Mouse (Mus musculus): Measurements from ENCODE around the gene 1190005I06Rik.
A peak's percentile ranks its signal among the peaks of the same experiment; 100 is the strongest.

The 1190005I06Rik gene

DNA sequence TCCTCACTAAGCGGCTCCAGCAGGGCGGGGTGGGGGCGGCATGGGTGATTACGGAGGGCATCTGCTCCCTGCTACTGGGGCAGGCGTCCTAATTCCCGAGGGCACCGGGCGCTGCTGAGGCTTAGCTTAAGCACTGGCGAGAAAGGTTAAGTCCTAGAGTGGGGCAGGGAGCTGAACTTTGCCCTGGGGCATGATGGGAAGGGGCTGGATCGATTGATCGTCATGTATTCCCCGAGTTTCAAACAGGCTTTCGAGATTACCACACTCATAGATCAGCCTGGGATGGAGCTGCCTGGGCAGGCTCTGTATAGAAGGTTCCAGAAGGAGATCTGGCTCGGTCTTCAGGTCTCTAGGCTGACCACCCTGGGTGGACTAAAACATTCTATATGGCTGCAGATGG is 25.3 kb downstream of the 1190005I06Rik start:
- no peak for DNase-seq (ENCODE audit: low spot score in 2 of 2)

DNA sequence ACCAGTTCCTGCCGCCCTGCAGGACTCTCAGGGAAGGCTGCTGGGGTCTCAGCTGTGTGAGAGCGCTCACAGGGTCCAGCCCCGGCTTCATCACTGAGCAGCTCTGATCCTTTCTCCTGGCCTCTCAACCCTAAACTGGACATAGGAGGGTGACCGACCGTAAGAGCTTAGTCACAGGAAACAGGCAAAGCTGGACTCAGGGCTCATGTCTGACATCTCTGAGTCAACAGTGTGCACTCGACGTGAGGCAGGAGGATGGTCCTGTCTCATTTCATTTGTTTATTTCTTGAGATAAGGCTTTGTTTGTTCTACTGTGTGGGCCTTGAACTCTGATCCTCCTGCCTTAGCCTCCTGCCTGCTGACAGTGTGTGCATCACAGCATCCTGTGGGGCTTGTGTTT is 27.0 kb downstream of the 1190005I06Rik start:
- no peak for DNase-seq (ENCODE audit: low spot score in 2 of 2)

DNA sequence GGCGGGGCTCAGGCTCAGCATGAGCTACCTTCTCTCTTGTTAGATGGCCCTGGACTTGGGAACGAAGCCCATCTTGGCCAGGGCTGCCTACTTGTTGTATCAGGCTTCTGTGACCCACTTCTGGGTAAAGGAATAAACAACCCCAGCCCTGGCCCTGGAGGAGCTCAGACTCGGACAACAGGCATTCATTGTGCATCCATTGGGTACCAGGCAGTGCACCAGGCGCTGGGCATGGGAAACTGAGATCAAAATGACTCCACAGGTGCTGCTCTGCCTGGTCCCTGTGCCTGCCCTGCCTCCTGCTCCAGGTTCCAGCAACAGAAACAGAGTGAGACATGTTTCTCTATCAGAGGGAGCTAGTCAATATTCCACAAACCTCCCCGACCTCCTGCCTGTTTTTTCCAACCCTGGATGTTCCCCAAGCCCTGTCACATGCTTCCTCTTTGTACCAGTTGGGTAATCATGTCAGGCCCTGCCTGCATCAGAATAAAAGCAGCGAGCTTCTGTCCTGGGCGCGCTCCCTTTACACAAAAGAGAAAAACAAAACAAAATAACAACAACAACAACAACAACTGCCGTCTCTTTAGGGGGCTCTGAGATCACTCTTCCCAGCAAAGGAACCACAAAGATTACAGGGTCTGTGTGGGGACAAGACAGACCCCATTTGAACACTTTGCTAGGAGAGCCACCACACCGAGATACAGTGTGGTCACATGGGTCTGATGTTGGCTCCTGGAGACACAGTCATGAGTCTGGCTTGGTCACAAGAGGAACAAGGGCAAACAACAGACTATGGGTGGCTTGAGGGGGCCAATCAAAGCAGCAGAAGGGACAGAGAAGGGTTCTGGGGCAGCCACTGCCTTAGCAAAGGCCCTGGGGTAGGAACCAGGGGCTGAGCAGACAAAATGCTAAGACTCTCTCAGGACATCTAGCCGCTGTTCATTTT is 27.9 kb downstream of the 1190005I06Rik start:
- DNase-seq (ENCODE audit: low spot score in 2 of 2): peak; percentile 37 to 59

DNA sequence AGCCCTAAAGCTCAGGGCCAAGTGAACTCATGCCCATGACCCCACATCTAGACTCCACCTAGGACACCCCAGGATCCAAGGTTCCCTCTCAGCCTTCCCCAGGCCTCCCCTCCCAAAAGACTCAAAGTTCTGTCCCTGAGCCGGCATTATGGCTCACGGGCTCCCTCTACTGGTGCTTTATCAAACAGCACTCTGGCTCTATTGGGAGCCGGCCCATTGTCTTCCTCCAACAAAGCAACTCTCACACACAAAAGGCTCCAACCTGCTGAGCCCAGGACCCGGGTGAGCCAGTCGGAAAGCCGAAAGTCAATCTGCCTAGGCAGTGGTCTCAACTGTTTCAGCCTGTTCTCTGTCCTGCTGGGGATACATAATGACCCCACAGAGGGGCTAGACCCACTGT is 29.3 kb downstream of the 1190005I06Rik start:
- DNase-seq (ENCODE audit: low spot score in 2 of 2): peak; percentile 61 to 66

DNA sequence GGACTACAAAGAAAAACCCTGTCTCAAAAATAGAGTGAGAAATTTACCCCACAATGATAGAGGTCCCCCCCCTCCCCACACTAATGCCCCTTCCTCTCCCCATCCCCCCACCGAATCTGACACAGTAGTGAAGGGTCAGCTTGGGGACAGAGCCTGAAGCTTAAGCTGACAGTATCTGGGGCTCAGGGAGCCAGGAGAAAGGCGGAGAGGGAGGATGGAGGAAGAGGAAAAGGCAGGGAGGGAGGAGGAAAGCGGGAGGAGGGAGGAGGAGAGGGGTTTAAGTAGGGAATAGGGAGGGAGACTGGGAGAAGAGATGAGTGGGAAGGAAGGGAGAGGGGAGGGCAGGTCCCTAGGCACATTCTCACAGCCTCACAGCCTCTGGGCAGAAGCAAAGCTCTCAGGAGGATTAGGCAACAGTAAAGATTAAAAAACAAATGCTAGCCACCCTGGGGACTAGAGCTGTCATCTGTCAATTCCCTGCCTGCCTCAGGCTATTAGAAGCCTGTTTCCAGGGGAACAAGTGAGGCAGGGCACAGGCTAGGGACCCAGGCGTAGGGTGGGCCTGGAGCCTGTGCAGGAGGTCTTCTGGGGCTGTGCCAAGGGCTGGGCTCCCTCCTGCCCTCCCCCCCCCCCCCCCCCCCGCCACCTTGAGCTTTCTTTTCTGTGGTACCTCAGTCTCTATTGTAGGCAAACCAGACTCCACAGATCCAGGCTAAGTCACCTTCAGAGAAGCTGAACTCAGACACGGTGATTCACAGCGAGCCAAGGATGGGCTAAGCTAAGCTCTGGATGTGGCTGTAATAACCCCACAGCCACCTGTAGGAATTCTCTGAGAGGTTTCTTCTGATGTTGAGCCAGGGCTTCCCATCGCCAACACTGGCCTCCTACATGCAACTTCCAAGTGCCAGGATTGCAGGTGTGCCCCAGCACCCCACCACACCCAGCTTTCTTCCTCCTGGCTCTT is 30.5 kb downstream of the 1190005I06Rik start:
- no peak for DNase-seq (ENCODE audit: low spot score in 2 of 2)

DNA sequence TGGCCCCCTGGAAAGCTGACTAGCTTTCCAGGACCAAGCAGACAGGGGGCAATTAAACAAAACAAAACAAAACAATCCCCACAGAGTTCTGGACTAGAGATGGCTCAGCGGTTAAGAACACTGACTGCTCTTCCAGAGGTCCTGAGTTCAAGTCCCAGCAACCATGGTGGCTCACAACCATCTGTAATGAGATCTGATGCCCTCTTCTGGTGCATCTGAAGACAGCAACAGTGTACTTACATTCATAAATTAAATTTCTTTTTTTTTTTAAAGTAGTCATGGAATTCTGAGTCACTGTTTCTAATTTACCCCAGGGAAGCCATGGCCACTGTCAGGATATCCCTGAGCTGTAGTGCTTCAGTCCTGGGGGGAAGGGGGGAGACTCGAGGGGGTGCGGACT is 32.9 kb downstream of the 1190005I06Rik start:
- DNase-seq (ENCODE audit: low spot score in 2 of 2): no peak

DNA sequence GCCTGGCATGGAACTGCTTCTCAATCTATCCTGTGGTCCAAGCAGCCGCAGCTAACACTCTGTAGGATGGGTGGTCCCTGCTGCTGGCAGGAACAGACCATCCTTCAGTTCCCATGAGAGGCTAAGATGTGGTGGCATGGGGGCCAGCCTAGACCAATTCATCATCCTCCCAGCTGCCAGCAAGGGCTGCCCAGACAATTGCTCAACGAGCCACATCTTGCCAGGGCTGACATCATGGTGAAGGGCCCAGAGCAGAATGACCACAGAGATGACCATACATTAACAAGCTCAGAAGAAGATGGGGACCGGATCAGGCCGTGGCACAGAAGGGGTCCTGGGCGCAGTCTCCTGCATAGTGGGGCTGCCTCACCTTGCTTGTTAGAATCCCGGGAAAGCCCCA is 36.6 kb downstream of the 1190005I06Rik start:
- DNase-seq (ENCODE audit: low spot score in 2 of 2): no peak

DNA sequence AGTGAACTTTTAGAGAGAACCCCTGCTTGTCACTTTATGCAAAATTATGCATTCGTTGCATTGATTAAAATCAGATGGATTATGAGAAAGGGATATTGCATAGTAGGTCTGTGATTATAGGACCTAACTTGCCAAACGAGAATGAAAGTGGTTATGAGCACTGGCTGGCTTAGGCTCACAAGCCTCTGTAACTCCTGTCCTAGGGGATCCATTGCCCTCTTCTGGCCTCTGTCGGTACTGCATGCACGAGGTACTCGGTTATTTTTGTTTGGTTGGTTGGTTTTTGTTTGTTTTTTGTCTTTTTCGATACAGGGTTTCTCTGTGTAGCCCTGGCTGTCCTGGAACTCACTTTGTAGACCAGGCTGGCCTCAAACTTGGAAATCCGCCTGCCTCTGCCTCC is 39.5 kb downstream of the 1190005I06Rik start:
- peak; percentile 80 for DNase-seq (ENCODE audit: low spot score in 2 of 2)

DNA sequence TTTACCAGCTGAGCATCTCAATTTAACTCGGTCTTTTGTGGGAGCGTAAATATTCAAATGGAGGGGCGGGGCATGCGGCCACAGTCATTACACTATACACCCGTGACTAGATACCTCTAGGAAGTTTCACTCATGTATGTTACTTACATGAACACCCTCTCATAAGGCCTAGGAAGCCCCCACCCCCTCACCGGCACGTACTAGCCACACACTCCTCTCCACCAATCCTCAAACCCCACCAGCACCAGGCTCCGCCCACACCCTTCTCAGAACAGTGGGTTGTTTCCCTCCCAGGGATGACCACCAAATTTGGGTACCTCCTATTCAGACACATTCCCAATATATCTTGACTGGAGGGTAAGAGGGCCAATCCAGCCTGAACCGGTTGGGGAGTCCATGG is 40.0 kb downstream of the 1190005I06Rik start:
- DNase-seq (ENCODE audit: low spot score in 2 of 2): no peak

DNA sequence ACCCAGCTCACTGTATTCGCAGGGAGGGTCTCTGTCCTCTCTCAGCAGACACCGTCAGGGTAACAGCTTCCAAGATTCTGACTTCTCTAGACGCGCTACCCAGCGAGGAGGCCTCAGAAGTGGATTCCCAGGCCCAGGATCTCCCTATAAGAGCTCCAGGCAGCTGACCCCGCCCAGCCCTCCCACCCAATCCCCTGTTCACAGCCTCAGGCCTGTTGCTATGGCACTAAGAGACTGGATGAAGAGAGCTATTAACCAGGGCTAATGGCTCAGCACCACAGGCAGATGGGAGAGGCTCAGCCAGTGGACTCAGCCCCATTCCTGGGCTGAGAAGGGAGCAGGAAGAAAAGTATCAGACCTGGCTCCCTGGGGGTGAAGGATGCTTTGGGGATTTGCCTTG is 44.8 kb downstream of the 1190005I06Rik start:
- DNase-seq (ENCODE audit: low spot score in 2 of 2): no peak

DNA sequence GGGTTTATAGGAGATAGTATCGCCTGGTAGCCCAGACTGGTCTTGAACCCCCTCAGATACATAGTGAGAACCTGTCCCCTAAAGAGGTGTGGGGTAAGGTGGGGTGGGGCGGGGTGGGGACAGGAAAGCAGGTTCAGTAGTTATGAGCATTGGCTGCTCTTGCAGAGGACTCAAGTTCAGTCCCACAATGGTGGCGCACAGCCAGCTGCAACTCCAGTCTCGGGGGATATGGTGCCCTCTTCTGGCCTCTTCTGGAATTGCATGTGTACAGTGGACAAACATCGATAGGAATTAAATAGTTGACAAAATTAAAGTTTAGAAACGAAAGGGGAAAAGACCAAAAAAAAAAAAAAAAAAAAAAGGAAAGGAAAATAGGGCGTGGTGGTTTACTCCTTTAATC is 47.9 kb downstream of the 1190005I06Rik start:
- DNase-seq (ENCODE audit: low spot score in 2 of 2): peak; percentile 71 to 80

DNA sequence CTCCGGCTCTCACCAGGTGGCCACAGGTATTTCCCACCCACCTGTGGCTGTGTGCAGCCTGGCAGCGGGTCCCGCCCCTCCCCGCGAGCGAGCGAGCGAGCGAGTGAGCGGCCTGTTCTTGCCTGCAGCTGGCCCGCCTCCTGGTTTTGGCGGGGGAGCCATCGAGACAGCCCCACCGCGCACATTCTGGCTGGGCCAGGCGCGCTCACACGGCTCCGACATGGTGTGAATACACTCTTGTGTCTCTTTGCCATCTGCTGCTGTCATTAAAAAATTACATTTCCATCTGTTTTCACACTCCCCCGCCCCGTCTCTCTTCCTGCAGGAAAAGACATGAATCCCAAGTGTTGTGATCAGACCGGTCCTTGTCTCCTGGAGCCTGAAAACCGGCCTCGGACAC is 48.9 kb downstream of the 1190005I06Rik start:
- DNase-seq (ENCODE audit: low spot score in 2 of 2): peak; percentile 77 to 91

DNA sequence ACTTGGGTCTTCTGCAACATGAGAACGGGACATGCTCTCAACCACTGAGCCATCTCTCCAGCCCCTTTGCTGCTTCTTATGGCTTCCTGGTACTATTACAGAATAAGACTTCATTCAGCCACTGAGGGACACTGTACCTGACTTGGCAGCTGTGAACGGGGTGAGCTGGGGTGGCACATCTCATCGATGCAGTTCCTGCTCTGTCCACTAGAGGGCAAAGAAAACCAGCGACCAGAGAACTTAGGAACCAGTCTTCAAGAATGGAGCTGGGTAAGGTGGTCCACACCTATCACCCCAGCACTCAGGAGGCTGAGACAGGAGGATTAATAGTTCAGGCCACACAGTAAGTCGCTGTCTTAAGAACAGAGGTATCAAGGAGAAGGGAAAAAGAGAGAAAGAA is 51.5 kb downstream of the 1190005I06Rik start:
- peak in 1 of 2 experiments; percentile 49 for DNase-seq (ENCODE audit: low spot score in 2 of 2)

DNA sequence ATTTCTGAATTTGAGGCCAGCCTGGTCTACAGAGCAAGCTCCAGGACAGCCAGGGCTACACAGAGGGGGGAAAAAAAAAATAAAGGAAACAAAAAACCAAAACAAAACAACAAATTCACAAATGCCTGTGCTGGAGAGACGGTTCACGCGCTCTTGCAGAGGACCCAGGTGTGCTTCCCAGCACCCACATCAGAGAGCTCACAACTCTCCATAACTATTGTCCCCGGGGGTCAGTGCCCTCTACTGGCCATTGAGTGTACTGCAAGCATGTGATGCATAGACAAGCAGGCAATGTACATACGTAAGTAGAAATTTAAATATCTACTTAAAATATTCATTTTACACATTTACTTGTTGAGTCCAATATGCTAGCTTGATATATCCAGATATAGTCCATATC is 52.9 kb downstream of the 1190005I06Rik start:
- DNase-seq (ENCODE audit: low spot score in 2 of 2): no peak

DNA sequence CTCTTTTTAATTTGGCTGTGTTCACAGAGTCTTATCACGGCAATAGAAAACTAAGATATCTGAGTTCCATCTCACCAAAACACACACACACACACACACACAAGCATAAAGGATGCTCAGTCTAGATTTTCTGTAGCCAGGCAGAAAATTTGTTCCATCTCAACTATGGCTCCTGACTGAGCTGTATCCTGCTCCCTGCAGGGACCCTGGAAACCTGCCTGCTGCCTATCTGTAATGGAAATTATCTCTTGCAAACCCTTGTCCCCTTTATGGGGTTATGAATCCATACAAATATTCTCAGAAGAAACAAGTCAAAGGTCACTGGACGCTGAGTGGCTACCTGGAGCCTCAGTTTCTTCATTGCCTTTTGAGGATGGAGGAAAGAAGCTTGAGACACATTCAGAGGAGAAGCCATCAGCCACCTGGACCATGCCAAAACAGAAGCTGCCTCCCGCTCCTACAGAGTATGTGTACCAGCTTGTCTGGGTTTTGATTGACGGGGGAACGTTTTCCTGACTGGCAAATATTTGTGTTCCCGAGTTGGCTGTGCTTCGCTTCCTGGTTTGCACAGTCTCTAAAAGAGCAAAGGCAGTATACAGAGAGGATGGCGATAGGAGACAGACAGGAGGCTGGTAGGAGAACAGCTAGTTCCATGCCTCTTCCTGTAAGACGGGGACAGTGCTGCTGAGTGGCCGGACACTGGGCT is 55.7 kb downstream of the 1190005I06Rik start:
- no peak for DNase-seq (ENCODE audit: low spot score in 2 of 2)

DNA sequence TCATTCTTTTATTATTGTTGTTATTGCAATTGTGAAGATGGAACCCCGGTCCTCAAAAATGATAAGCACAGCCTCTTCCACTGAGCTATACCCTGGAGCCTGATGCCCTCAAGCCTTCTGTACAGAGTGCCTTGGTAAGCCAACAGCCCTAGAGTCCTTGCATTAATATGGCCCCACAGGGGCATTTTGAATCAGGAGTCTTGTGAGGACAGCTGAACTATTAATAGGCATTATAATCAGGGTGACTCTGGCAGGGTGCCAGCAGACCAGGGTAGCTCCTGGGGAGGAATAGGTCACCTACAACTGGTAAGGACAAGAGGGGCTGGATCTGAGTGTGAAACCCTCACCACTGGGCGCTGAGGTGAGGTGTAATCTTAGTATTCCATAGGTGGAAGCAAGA is 57.5 kb downstream of the 1190005I06Rik start:
- no peak for DNase-seq (ENCODE audit: low spot score in 2 of 2)

DNA sequence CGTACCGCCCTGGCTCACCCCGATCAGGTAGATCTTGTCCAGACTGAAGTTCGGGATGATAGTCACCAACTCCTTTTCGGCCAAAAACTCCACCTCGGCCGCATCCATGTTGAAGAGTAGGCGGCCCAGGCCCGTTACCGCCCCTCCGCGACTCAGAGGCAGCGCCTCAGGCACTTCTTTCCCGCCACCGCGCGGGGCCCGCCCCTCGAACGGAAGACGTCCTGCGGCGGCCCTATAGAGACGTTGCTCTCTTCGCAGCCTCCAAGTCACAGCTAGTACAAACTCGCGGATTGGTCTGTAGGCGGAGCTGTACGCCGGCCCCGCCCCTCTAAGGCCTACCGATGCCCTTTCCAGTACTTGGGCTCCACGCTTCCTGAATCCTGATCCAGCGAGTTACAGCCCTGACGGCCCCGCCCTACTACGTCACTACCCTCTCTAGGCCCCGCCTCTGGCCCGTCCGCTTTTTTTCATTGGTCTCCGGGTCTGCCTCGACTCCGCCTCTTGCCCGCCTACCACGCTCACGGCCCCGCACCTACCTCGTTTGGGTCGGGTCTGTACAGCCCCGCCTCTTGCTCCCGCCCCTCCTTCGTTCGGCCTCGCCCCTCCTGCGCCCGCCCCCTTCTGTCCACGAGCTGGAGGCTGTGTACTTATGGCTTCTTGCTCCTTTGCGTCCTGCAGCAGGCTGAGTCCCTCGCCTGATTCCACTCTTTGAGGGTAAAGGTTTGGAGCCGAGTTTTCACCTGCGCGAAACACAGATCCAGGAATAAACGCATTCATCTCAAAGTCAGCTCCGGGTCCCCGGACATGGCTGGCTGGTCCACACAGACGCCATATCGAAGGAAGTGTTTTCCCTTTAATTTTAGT is 58.3 kb downstream of the 1190005I06Rik start, which contains the start of gene Gins2:
Gene Gins2, minus strand, starts transcription at position 397 of the 864 bp plus-strand sequence.
- peak; percentile 99 for DNase-seq (ENCODE audit: low spot score in 2 of 2)

DNA sequence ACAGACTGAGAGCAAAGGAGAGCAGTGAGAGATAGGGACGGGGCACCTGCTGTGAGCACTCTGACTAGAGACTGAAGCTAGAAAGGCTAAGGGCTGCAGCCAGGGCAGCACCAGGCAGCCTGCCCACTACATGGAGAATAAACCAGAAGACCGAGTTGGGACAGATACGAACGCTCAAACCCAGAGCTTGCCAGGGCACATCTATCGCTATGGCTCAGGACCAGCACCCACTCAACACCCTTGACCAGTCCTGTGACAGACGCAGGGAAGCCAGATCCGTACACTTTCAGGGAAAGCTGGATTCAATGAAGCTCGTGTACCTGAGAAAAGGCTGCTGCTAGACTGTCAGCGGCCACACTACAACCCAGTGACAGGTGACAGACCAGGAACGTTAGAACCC is 61.9 kb downstream of the 1190005I06Rik start:
- DNase-seq (ENCODE audit: low spot score in 2 of 2): no peak

DNA sequence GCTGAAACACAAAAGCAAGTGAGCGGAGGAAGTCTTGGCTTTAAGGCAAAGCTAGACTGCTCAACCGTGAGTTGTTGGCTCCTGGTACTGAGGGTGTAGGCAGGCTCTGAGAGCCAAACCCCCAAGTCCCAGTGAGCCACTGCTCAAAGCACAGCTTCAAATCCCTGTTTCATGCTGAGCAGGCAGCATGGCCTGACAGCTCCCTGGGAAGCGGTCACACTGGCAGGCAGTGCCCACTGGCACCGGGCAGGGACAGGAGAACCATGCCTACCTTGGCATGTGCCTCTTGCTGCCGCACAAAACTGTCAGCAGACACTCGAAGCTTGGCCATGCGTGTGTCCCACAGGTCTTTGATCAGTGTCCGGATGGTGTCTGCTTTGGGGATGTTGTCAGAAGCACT is 65.6 kb downstream of the 1190005I06Rik start:
- no peak for DNase-seq (ENCODE audit: low spot score in 2 of 2)

DNA sequence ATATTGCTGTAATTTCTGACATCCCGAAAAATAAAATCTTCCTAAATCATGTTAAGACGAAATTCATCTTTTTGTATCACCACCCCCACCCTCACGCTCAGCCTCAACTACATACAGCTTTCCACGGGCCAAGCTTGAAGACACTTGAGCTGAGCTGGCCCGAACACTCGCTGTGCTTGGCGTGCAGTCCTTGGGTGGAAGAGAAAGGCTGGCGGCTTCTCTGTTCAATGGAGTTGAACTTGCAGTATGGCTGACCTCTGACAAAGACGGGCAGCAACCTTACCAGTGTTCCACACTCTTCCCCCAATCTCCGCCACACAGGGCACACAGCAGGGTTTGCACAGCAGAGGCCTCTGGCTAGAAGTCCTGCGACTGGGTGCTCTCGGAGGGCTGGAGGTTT is 66.1 kb downstream of the 1190005I06Rik start:
- DNase-seq (ENCODE audit: low spot score in 2 of 2): no peak

Measured in frontal cortex, postnatal 36 days (tissue).